Mouse (Mus musculus) stomach, embryonic 16.5 days (tissue): ENCODE measurements around the gene Gnat1. TPM values are rescaled to one million over a fixed set of nuclear protein-coding genes. Genes with fewer than 3 reads are reported as not detected.

Source experiments
- ATAC-seq: fragments of 200-750 bp; cut with Nextera tagmentation; 2 replicates; pipeline ENCODE4 v1.8.0; 2017; ENCODE audit warnings: moderate number of reproducible peaks, moderate TSS enrichment; ENCODE audit not compliant: insufficient read depth, low FRiP score
- H3K27ac ChIP-seq: fragments of 300-500 bp; sonication (generic); 2 replicates; pipeline ENCODE4 v1.5.1; 2014; ENCODE audit warnings: low read length
- H3K27me3 ChIP-seq: fragments of 300-500 bp; sonication (generic); 2 replicates; pipeline ENCODE4 v1.6.1; 2014; ENCODE audit warnings: low read length, control low read depth, mixed read lengths; ENCODE audit not compliant: control insufficient read depth, insufficient read depth
- H3K36me3 ChIP-seq: fragments of 300-500 bp; sonication (generic); 2 replicates; pipeline ENCODE4 v1.6.1; 2014; ENCODE audit warnings: low read length; ENCODE audit not compliant: control insufficient read depth, insufficient read depth
- H3K4me1 ChIP-seq: fragments of 300-500 bp; sonication (generic); 2 replicates; pipeline ENCODE4 v1.6.1; 2014; ENCODE audit warnings: low read length, control low read depth, mixed read lengths; ENCODE audit not compliant: control insufficient read depth, insufficient read depth
- H3K4me2 ChIP-seq: fragments of 300-500 bp; sonication (generic); 2 replicates; pipeline ENCODE4 v1.6.1; 2014; ENCODE audit warnings: low read depth, low read length, mixed read lengths
- H3K4me3 ChIP-seq: fragments of 300-500 bp; sonication (generic); replicated peaks from 2 replicates; pipeline ENCODE4 v1.5.1; 2014; ENCODE audit warnings: mild to moderate bottlenecking, low read length
- H3K9ac ChIP-seq: fragments of 300-500 bp; sonication (generic); 2 replicates; pipeline ENCODE4 v1.6.1; 2014; ENCODE audit warnings: low read length
- H3K9me3 ChIP-seq: fragments of 300-500 bp; sonication (generic); replicated peaks from 2 replicates; pipeline ENCODE4 v1.6.1; 2016; ENCODE audit warnings: low read length, control low read depth; ENCODE audit not compliant: control insufficient read depth
- WGBS: fragments of 180-500 bp; shearing (Covaris S2); extraction: QIAGEN DNeasy Blood & Tissue Kit; methylation state at CpG from one replicate; pipeline ENCODE4 v1.1.7; 2014; 5-methylcytosine and 5-hydroxymethylcytosine counted together
- polyA plus RNA-seq: library from polyadenylated mRNA; unstranded; fragments of >200 nt; fragmentation: Nextera tagmentation; extraction: Ambion mirVana; gene quantifications from 2 replicates; pipeline ENCODE4 v1.2.1, GENCODE M21; 2015

The Gnat1 gene
- polyA plus RNA-seq, 1 experiment from 2014 or later: 2.0 TPM

- Histone ChIP-seq H3K4me3 (no peak within 1 kb of the TSS), H3K4me1 (peaks cover 17% of the 10 kb centered on the region), H3K27me3 (peaks cover 10% of the 10 kb centered on the region), H3K9ac (no peak within 1 kb of the TSS), H3K36me3 (no peaks in the 10 kb centered on the region), H3K27ac (peak within 1 kb of the TSS; percentile 26; the same call in 1 of the 2 replicates), H3K9me3 (no peaks in the 10 kb centered on the region), H3K4me2 (no peak within 1 kb of the TSS)
- WGBS: 87% methylated on average over 9 of the region's 9 CpGs
- ATAC-seq: no peak
Observed at GRCm38 (mm10) chr9:107669480-107669945, 10.0 kb downstream of the Gnat1 start, which contains the start of gene Slc38a3. Gene Slc38a3 (minus strand): TSS chr9:107669530.

- Histone ChIP-seq H3K4me1 (peaks cover 17% of the 10 kb centered on the region), H3K36me3 (no peaks in the 10 kb centered on the region), H3K27ac (0 out of 2 replicates have a peak overlapping the region, but pooled peaks have one; percentile 26), H3K4me2 (no peak overlapping the region), H3K9me3 (no peaks in the 10 kb centered on the region), H3K9ac (no peak overlapping the region), H3K4me3 (no peak overlapping the region), H3K27me3 (peaks cover 10% of the 10 kb centered on the region)
- WGBS: 52% methylated on average over 3 of the region's 3 CpGs
- peak; percentile 28; the same call in 1 of the 2 replicates for ATAC-seq
Observed at GRCm38 (mm10) chr9:107668916-107669315, 10.6 kb downstream of the Gnat1 start.

GRCm38 (mm10) chr9:107668011-107668410 lies 11.5 kb downstream of the Gnat1 start:
- H3K27ac ChIP-seq: peak overlapping the region; percentile 26; the same call in 1 of the 2 replicates
- H3K9ac ChIP-seq: 0 out of 2 replicates have a peak overlapping the region, but pooled peaks have one; percentile 73
- H3K27me3 ChIP-seq: peaks cover 10% of the 10 kb centered on the region
- no peak for ATAC-seq
- 48% methylated on average over 8 of the region's 8 CpGs for WGBS
- peaks cover 17% of the 10 kb centered on the region for H3K4me1 ChIP-seq
- no peak overlapping the region; the same call in 1 of the 2 replicates for H3K4me2 ChIP-seq
- H3K36me3 ChIP-seq: no peaks in the 10 kb centered on the region
- no peaks in the 10 kb centered on the region for H3K9me3 ChIP-seq
- H3K4me3 ChIP-seq: no peak overlapping the region

GRCm38 (mm10) chr9:107667219-107667618 lies 12.3 kb downstream of the Gnat1 start:
- Histone ChIP-seq H3K27ac (no peak overlapping the region), H3K4me1 (peaks cover 17% of the 10 kb centered on the region)
- WGBS: under 1% methylated on average over 24 of the region's 24 CpGs

GRCm38 (mm10) chr9:107666751-107667205 lies 12.7 kb downstream of the Gnat1 start:
- Histone ChIP-seq H3K4me1 (peaks cover 17% of the 10 kb centered on the region), H3K4me3 (peak overlapping the region; percentile 51), H3K9me3 (no peaks in the 10 kb centered on the region), H3K27ac (no peak overlapping the region), H3K4me2 (peak overlapping the region; percentile 96), H3K27me3 (peaks cover 10% of the 10 kb centered on the region), H3K9ac (peak overlapping the region; percentile 73), H3K36me3 (no peaks in the 10 kb centered on the region)
- 2% methylated on average over 30 of the region's 30 CpGs for WGBS
- no peak; the same call in 1 of the 2 replicates for ATAC-seq

More at GRCm38 (mm10) chr9:107667219-107667618, 12.3 kb downstream of the Gnat1 start:
- Histone ChIP-seq H3K4me2 (peak overlapping the region; percentile 96), H3K27me3 (peaks cover 10% of the 10 kb centered on the region), H3K36me3 (no peaks in the 10 kb centered on the region), H3K9me3 (no peaks in the 10 kb centered on the region), H3K9ac (peak overlapping the region; percentile 73), H3K4me3 (peak overlapping the region; percentile 51)
- peak; percentile 85 for ATAC-seq

- Histone ChIP-seq H3K4me2 (no peak overlapping the region), H3K36me3 (no peaks in the 10 kb centered on the region), H3K4me1 (peaks cover 17% of the 10 kb centered on the region), H3K27ac (no peak overlapping the region), H3K9me3 (no peaks in the 10 kb centered on the region), H3K27me3 (peaks cover 10% of the 10 kb centered on the region), H3K4me3 (no peak overlapping the region), H3K9ac (no peak overlapping the region)
- 70% methylated on average over 7 of the region's 7 CpGs for WGBS
- no peak for ATAC-seq
Observed at GRCm38 (mm10) chr9:107665308-107665707, 14.2 kb downstream of the Gnat1 start.

- Histone ChIP-seq H3K9me3 (no peaks in the 10 kb centered on the region), H3K27me3 (peaks cover 10% of the 10 kb centered on the region), H3K9ac (no peak overlapping the region; the same call in 1 of the 2 replicates), H3K4me1 (peaks cover 17% of the 10 kb centered on the region), H3K27ac (no peak overlapping the region), H3K36me3 (no peaks in the 10 kb centered on the region), H3K4me3 (no peak overlapping the region), H3K4me2 (no peak overlapping the region)
- no peak for ATAC-seq
- 61% methylated on average over 9 of the region's 9 CpGs for WGBS
Observed at GRCm38 (mm10) chr9:107663525-107663924, 16.0 kb downstream of the Gnat1 start.

GRCm38 (mm10) chr9:107662342-107662741 lies 17.2 kb downstream of the Gnat1 start:
- H3K4me2 ChIP-seq: no peak overlapping the region
- H3K4me1 ChIP-seq: peaks cover 12% of the 10 kb centered on the region
- no peaks in the 10 kb centered on the region for H3K36me3 ChIP-seq
- peaks cover 10% of the 10 kb centered on the region for H3K27me3 ChIP-seq
- no peak overlapping the region for H3K27ac ChIP-seq
- no peak for ATAC-seq
- no peak overlapping the region for H3K9ac ChIP-seq
- H3K4me3 ChIP-seq: no peak overlapping the region
- no peaks in the 10 kb centered on the region for H3K9me3 ChIP-seq
- WGBS: 76% methylated on average over 8 of the region's 8 CpGs

GRCm38 (mm10) chr9:107660777-107661176 lies 18.7 kb downstream of the Gnat1 start:
- 55% methylated on average over 3 of the region's 3 CpGs for WGBS

More at GRCm38 (mm10) chr9:107660777-107661176, 18.7 kb downstream of the Gnat1 start:
- ATAC-seq: no peak; the same call in 1 of the 2 replicates
- Histone ChIP-seq H3K4me1 (no peaks in the 10 kb centered on the region), H3K9me3 (no peaks in the 10 kb centered on the region), H3K9ac (no peak overlapping the region), H3K36me3 (no peaks in the 10 kb centered on the region), H3K4me3 (no peak overlapping the region), H3K4me2 (no peak overlapping the region), H3K27ac (no peak overlapping the region), H3K27me3 (peaks cover 6% of the 10 kb centered on the region)
